Mouse (Mus musculus) gastrocnemius, postnatal 10 days (tissue): Measurements from ENCODE around the gene Auh. TPM values are rescaled to one million over a fixed set of nuclear protein-coding genes. Genes with fewer than 3 reads are reported as not detected.

Source experiments
- DNase-seq: peaks from one replicate; pipeline ENCODE4 v3.0.0; 2021; ENCODE audit warnings: mixed read lengths
- total RNA-seq, 2 experiments: library from RNA; stranded (reverse); gene quantifications; 2 replicates each; pipeline ENCODE4 v1.2.3; 2021

The Auh gene
- total RNA-seq, 2 experiments from 2014 or later, result 47.7 to 50.8 TPM

GRCm38 (mm10) chr13:52879291-52879690, 50.2 kb downstream of the Auh start:
- no peak for DNase-seq

- DNase-seq, result no peak
Measured at GRCm38 (mm10) chr13:52878823-52879222, 50.7 kb downstream of the Auh start.

DNA sequence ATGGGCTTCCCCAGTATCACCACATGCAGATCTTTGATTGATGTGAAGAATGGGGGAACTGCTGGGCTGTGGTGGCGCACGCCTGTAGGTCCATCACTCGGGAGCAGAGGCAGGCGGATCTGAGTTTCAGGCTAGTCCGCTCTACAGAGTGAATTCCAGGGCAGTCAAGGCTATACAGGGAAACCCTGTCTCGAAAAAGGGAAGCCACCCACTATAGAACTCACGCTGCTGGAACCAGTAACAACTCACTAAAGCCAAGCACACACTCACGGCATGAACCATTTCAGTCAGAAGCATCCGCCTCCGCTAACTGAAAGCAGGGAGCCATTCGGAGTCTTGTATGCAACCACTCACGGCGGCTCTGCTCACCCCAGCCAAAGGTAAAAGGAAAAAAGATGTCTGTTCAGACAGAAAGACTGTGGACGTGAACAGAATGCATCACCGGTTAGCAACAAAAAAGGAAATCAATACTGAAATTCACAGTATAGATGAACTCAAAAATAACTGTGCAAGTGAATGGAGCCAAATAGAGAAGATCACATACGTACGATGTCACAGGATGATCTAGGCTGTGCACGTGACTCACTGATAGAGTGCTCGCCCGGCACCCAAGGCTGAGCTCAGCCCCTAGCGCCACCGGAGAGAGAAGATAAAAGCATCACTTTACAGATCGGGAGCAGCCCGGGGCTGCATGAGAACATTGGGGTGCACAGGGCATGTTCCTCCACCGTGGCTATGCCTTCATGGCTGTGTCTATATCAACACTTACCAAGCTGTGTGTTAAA, 53.7 kb downstream of the Auh start:
- no peak for DNase-seq

GRCm38 (mm10) chr13:52875089-52875488, 54.4 kb downstream of the Auh start:
- no peak for DNase-seq

GRCm38 (mm10) chr13:52874338-52874737, 55.1 kb downstream of the Auh start:
- DNase-seq, result no peak

DNA sequence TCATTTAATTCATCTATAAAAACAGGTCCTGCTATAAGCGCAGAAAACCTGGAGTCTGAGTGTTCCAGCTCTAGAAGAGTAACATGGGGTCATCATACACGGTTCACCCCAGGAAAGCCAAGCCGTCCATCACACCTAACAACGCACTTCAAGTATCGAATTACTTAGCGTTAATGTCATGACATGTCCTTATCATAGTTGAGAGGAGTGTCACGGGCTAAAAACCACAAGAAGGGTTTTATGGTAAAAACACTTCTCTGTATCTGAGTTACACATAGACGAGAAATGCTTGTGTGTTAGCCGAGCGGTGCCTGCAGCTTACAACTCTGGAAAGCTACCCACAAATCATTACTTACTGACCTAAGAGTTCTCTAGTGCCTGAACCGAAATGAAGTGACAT, 55.6 kb downstream of the Auh start:
- no peak for DNase-seq

GRCm38 (mm10) chr13:52866005-52866792, 63.3 kb downstream of the Auh start:
- no peak for DNase-seq

GRCm38 (mm10) chr13:52863436-52863835, 66.0 kb downstream of the Auh start:
- no peak for DNase-seq

DNA sequence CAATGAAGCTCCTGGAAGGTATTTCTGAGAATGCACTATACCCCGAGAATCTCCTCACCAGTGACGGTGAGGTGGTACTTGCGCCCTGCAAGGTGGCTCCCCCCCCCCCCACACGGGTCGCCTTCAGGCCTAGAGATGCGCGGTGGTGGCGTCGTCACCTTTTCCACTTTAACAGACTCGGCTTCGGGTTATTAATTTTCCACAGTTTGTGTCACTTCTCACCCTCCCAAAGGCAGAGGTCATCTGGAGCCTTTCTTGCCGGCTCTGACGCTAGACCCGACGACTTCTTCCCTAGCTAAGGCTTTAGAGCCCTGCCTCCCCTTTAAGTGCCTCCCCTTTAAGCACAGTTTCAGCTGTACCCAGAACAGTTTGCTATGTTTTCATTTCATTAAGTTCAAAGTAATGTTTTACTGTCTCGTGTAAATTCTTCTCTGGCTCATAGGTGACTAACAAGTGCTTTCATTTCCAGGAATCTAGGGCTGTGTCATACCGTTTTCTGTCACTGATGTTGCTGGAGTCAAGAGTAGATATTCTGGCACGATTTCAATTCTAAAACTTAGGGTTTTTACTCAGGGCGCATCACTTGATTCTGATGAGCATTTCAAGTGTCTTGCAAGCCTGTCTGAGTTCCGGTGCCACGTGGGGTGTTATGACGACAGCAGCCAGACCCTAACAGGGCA, 69.3 kb downstream of the Auh start:
- DNase-seq, result no peak

DNA sequence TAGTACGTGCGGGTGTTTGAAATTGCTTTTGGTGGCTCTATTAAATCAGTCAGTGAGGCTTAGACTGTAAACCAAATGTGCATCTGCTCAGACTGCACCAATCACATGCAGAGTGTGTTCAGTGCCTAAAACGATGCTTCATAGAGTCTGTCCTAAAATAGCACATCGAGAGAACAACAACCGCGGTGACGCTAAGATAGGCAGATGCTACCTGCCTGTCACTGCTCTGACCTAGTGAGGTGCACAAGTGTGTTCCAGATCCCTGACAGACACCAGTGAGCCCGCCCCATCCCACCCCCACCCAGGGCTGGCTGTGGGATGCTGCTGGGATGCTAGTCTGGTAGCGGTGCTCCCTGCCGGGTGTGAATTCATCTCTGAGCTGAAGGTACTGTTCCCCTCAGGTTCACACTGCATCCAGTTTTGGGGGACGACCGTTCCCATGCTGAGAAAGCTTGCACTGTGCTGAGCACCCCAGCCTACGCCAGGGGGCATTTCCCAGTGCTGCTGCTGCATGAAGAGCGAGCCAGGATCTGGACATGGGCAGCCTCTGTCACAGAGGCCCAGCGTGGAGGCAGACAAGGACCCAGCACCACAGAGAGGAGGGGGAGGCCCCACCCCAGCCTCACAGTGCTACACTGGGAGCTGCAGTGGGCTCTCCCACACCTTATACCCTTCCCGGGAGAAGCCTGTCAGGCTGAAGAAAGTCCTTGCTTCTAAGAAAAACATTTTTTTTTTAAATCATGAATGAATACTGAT, 70.2 kb downstream of the Auh start:
- no peak for DNase-seq

DNA sequence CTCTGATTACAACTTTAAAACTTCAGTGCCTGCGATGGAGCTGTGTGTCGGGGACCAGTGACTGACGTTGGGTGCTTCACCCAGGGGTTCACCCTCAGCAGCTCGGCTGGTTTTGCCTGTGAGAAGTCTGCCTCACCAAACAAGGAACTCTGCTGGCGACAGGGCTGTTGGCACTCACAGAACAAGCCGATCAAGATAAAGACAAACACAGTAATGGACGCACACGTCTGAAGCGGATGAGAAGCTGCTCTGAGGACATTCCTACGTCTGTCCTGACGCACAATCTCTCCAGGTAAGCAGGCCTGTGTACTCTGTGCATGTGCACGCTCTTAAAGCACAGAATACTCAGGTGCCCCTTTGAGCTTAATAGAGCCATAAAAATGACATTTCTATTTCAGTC, 71.1 kb downstream of the Auh start:
- DNase-seq, result no peak

GRCm38 (mm10) chr13:52857781-52858180, 71.7 kb downstream of the Auh start:
- no peak for DNase-seq

GRCm38 (mm10) chr13:52853536-52853935, 75.9 kb downstream of the Auh start:
- no peak for DNase-seq

- no peak for DNase-seq
Measured at GRCm38 (mm10) chr13:52851886-52852285, 77.6 kb downstream of the Auh start.

GRCm38 (mm10) chr13:52850024-52850723, 79.3 kb downstream of the Auh start:
- DNase-seq, result no peak

DNA sequence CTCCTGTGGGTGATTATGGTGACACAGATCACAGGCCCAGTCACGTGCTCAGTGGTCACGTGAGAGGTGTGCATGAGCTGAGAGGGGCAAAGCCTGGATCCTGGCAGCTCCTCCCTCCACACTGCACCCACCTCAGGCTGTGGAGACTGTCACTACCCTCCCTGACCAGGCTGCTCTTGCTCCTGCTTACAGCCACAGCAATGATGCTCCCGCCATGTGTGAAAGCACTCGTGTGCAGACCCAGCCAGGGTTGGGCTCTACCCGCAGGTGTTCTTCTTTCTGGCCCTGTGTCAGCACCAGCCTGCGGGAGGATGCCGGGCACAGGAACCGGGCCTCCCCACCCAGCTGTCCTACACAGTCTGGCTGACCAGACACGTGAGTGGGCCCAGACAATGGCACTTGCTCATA, 80.1 kb downstream of the Auh start:
- no peak for DNase-seq

GRCm38 (mm10) chr13:52847481-52847880, 82.0 kb downstream of the Auh start:
- DNase-seq, result no peak

DNA sequence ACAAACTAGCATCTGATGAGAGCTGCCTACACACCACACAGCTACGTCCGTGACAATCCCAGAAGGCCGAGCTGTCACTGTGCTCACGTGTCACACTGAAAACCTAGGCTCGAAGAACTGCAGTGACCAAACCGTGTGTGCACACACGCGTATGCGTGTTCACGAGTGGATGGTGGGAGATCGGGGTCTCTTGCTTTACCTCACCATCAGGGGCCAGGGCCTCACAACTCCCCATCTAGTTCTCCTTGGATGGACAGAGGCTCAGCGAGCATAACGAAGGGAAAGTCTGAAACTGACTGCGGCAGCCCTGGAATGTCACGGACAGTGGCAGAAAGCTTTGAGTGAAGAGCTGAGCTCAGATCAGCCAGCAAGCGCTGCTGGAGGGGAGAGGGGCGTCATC, 82.4 kb downstream of the Auh start:
- DNase-seq, result no peak

- DNase-seq, result no peak
Measured at GRCm38 (mm10) chr13:52845618-52846017, 83.9 kb downstream of the Auh start.

DNA sequence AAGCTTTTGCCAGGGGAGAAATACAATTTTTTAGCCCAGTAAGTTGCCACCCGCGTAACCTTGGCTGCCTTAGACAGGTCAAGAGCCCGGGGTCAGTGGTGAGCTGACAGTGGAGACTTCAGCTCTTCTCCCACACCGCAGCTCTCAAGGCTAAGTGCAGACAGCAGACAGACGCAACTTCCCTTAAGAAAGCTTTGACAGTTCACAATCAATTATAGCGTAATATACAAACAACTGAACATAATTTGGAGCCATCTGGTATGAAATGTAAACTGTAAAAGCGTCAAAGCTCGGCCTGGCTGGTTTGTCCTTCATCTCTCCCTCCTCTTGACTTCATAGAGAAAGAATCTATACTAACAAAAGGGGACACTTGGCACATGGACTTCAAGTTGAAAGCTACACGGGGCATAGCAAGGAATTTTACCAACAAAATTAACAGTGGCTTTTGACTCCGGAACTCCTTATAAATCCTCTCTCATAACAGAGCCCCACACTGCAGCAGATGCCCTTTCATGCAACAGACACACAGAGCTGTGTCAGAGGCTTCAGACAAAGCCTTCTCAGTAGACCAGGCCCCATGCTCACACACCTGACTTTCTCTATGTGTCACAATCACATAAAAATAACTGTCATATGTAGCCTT, 85.8 kb downstream of the Auh start:
- DNase-seq, result no peak

DNA sequence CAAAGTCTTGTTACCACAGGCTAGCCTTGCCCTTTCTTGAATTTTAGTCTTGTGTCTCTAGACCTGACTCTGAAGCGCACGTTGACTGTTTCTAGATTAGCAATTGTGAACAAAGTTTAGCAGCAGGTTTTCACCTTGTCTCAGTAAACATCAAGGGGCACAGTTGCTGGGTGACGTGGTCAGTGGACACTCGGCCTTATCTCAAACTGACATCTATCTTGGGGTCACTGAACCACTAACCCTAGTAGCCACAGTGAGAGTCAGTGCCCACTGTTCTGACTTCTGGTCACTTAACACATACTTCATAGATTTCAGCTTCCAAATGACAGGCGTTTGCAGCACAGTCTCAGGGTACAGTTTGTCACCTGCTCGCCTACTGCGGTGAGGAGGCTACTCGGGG, 93.2 kb downstream of the Auh start:
- DNase-seq, result no peak
